Mouse (Mus musculus) heart, postnatal 0 days (tissue): ENCODE results near the gene Gm28729.

ENCODE experiments used
- CTCF ChIP-seq: IDR thresholded peaks from 2 replicates; pipeline ENCODE4 v1.5.1; 2016; ENCODE audit warnings: antibody characterized with exemption, control low read depth, low read depth
- EP300 ChIP-seq: IDR thresholded peaks from 2 replicates; pipeline ENCODE4 v1.6.1; 2016; ENCODE audit warnings: antibody characterized with exemption, low read depth

GRCm38 (mm10) chr9:96438334-96438871 lies 86.7 kb downstream of the Gm28729 start:
- no peak for TF ChIP-seq CTCF
- no peak for TF ChIP-seq EP300
